Mouse (Mus musculus): ENCODE data around the gene Vmn2r77.
"Not testable (repeated sequence)": the region's sequence is repeated elsewhere in the genome, so short reads cannot be mapped to it uniquely, and the experiment has no call there.

The Vmn2r77 gene

DNA sequence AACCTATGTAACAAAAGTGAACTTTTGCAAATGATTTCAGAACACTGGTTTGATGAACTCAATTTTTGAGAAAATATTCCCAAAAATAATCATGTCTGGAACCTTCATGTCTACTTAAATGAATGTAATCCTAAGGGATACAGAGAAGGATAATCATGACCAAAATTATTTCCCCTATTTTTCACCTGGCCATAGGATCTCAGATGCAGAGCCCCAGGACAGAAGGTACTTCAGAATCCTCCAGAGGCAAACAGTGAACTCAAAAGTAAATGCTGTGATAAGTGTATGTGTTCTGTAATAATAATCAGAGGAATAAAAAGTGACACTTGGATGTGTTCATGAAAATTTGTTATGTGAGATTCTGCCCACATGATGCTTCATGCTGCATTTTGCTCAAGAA lies at the start of gene Vmn2r77:
TSS of gene Vmn2r77 (plus strand) at position 301 of the 400 bp plus-strand sequence.
- DNase-seq (ENCODE audit: low spot score in 2 of 2), result no peak

DNA sequence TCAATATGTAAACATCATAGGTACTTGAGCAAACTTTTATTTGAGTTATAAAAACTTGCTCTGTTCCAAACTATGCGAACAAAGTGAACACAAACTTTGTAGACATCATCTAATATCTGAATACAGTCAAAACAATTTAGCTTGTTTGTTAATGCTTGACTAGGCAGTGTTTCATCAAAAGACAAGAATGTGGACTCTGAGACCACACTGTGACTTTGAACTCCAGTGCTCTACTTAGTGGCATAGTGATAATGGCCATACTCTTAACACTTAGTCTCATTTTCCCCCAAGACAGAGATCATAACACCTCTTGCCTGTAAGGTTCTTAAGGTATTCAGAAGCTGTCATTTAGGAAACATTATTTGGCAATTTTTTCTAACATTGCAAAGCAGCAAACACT lies 34.1 kb upstream of the Vmn2r77 start:
- DNase-seq (ENCODE audit: low spot score in 2 of 2), result no peak

DNA sequence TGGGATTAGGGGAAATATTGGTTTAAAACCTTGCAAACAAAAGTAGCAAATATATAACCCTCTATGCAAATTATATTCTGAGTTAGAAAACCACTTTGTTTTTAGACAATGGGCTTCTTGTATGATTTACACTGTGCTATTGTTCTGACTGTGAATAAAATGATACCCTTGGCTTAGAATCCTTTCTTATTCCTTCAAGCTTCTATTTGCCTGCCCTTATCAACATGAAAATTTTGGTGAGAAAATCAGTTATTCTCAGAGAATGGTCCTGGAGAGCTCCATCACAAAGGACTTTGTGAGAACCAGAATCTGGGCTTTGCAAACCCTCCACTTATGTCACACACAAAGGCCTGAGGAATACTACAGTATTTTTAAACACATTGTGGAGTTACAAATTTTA lies 30.2 kb upstream of the Vmn2r77 start:
- no peak for DNase-seq (ENCODE audit: low spot score in 2 of 2)

DNA sequence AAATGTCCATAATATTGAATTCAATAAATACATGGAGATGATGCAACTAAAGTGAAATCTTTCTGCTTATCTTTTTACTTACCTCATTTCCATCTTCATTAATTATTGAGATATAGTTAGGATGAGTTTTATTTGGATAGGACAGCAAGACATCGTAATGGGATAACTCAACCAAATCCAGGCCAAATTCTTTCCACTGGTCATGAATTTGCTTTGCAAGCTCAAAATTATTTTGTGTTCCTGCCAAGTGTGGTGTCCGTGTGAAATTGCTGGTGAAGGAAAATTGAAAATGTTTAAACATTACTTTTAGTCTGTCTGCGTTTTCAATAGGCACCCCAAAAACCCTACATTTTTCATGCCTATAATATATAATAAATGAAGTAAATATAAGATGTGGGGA lies 23.2 kb upstream of the Vmn2r77 start:
- no peak for DNase-seq (ENCODE audit: low spot score in 2 of 2)

DNA sequence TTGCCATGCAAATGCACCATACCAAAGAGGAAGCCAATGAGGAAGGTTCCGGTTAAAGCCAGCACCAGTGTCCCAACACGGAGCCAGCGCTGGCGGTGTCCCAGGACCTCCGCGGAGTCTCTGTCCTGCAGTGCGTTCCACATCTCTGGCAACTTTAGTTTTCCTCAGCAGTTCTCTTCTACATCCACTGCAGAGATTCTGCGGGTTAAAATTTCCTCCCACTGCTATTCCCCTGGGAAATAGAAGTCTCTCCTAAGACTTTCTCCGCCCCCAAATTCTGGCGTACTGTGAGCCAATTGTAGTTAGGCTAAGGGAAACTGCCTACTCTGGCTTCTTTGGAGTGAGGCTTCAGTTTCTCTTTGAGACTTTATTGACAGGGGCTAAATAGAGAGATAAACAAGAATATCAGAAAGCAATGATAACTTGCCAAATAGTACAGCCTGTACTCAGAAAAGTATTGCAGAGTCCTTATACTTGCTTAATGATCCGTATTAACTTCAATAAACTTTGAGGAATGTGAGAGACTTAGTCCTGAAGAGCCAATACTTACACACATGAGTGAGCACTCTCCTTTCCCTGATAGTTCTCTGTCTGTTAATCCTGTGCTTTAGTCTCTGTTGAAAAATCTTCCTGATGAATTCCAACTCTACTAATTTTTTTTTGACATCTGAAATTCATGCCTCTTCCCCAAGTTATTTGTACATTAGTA lies 19.1 kb upstream of the Vmn2r77 start, which contains the start of gene Folh1:
TSS of gene Folh1 (minus strand) at position 327 of the 709 bp plus-strand sequence.
- peak in 1 of 2 experiments; percentile 12 for DNase-seq (ENCODE audit: low spot score in 2 of 2)

DNA sequence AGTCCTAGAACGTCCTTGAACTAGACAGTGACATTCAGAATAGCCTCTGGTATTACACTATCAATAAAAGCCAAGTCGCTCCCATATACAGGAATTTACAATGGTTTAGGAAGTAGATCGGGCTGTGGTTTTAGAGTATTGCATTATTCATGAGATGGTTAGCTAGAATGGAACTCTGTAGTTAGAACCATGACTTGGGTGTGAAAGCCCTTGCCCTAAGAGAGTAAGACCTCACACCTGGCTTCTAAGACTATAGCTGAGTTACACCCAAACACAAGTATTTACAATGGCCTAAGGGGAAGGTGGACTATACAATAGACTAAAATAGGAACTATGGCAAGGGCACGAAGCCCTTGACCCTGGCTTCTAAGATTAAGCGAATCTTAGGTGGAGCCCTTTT lies 20.4 kb downstream of the Vmn2r77 start:
- DNase-seq (ENCODE audit: low spot score in 2 of 2), result not testable (repeated sequence)

DNA sequence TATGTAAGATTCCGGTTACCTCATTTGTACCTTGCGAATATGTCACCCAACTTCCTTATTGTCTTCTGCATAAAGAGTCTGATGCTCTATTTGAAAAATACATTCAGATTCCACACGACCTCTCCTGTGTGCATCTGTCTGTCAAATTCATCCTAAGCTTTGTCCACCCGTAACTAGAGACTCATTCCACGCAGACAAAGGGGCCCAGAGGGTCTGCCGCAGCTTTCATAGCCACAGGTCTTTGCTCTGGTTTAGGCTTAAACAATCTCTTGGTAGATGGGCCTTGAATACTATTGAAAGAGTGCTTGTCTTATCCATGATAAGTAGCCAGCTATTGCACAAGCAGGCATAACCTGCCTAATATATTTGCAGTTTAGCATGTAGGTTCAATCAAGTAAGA lies 20.9 kb downstream of the Vmn2r77 start:
- DNase-seq (ENCODE audit: low spot score in 2 of 2), result not testable (repeated sequence)

DNA sequence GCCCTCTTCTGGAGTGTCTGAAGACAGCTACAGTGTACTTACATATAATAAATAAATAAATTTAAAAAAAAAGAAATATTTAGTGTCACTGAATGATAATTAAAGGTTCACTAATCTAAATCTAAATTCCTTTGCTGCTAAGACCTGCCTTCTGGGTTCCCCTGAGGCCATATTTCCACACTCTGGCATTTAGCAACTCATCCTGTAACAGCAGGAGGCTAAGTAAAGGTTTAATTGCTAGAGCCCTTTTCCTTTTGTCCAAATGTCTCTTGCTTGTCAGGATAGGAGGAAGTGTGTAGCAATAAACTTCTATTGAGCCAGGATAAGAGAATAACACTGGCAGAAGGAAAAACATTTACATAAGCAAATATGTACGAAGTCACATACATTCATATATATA lies 21.6 kb downstream of the Vmn2r77 start:
- DNase-seq (ENCODE audit: low spot score in 2 of 2), result no peak

Data from frontal cortex, postnatal 14 days (tissue).